Mouse (Mus musculus): ENCODE data around the gene Ankrd23.

Ankrd23 gene

DNA sequence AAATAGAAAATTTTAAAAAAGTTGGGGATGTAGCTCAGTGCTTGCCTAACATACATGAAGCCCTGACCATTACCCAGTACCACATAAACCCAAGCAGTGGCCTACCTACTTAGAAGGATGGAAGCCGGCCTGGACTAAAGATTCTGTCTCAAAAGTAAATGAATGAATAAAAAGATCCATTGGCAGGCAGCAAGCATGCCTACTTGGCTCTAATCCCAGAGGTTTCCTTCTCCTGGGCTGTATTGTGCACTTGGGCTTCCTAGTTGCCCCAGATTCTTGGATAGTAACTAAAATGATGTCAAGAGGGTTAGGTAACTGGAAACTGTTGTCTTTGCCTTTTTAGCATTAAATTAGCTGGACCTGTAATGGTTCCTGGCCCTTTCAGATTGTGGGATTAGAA is 23.4 kb downstream of the Ankrd23 start:
- DNase-seq (ENCODE audit: low read depth): peak; percentile 57

DNA sequence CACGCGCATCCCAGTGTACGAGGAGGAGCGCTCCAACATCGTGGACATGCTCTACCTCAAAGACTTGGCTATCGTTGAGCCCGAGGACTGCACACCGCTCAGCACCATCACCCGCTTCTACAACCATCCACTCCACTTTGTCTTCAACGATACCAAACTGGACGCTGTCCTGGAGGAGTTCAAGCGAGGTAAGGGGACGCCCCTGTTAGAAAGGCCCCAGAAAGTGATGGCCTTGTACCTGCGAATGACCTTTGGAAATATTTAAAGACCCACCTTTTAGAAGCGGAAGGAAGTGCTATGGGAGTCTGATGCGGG is 23.8 kb downstream of the Ankrd23 start:
- DNase-seq (ENCODE audit: low read depth): no peak

DNA sequence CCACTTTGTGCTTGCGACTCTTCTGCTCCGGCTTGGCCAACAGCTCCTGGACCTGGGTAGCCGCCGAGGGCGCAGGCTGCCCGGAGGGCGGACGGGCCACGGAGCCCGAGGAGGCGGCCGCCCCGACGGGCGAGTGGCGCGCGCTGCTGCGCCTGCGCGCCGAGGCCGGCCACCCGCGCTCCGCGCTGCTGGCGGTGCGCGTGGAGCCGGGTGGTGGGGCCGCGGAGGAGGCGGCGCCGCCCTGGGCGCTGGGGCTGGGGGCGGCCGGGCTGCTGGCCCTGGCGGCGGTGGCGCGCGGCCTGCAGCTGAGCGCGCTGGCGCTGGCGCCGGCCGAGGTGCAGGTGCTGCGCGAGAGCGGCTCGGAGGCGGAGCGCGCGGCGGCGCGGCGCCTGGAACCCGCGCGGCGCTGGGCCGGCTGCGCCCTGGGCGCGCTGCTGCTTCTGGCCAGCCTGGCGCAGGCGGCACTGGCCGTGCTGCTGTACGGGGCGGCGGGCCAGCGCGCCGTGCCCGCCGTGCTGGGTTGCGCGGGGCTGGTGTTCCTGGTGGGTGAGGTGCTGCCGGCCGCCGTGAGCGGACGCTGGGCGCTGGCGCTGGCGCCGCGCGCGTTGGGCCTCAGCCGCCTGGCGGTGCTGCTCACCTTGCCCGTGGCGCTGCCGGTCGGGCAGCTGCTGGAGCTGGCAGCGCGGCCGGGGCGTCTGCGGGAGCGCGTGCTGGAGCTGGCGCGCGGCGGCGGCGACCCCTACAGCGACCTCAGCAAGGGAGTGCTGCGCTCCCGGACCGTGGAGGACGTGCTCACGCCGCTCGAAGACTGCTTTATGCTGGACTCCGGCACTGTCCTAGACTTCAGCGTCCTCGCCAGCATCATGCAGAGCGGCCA is 24.4 kb downstream of the Ankrd23 start:
- peak; percentile 67 for DNase-seq (ENCODE audit: low read depth)

DNA sequence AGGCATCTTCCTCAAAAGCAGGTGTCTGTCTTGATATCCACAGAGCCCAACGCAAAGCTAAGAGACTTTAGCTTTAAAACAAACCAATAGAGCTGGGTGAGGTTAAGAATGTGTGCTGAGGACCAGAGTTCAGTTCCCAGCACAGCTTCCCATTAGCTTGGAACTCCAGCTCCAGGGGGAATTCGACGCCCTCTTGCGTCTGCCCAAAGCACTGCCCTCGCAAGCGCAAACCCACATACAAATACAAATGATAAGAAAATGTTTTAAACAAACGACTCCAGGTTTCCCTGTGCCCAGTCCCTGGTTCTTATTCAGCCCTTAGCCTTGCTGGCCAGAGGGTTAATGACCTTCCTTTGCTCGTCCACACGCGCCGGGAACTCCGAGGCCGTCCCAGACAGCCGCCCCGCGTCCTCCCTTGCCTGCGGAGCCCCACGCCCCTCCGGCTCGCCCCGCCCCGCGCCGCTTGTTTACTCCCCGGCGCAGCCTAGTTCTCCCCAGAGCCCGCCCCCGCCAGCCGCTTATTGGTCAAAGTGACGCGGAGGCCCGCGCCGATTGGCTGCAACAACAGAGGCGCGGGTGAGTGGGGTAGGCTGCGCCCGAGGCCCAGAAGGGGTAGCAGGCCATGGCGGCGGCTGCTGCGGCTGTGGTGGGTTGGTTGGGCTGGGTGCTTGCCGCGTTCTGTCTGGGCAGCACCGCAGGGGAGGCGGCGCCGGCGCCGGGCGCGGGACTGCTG is 25.2 kb downstream of the Ankrd23 start, which contains the start of gene Cnnm3:
Gene Cnnm3 (plus strand): TSS at position 579 of the 733 bp plus-strand sequence.
- DNase-seq (ENCODE audit: low read depth): peak; percentile 100

DNA sequence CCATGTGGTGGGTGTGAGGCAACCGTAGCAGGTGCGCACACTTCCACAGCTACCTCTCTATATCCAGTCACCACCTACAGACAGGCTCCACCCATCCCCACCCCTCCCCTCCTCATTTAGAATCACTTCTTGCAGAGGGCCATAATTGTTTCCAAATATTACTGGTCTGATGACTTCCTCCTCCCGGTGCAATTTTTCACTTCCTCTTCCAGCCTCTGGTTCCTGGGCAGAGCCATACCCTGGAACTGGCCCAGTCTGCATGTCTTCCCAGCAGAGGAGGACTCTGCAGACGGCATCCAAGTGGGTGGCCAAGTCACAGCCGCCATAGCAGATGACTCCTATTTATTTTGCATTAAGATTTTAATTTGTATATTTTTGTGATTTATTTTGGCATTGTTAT is 28.4 kb downstream of the Ankrd23 start:
- DNase-seq (ENCODE audit: low read depth): no peak

DNA sequence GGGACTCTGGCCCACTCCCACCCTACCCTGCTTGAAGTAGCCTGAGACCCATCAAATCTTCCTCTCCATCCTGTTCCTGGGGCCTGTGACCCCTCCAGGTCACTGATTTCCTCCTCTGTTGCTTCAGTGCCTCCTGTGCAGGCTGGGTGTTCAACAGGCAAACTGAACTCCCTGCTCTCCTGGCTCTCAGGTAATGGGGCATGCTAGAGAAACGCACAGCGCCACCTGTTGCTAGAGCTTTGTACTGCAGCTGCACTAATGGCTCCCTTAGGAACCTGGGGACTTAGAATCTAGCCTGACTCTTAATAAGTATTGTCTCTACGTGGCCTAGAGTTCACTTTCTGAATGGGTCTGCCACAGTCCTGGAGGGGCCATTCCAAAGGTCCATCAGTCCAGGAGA is 35.4 kb downstream of the Ankrd23 start:
- DNase-seq (ENCODE audit: low read depth): peak; percentile 84

DNA sequence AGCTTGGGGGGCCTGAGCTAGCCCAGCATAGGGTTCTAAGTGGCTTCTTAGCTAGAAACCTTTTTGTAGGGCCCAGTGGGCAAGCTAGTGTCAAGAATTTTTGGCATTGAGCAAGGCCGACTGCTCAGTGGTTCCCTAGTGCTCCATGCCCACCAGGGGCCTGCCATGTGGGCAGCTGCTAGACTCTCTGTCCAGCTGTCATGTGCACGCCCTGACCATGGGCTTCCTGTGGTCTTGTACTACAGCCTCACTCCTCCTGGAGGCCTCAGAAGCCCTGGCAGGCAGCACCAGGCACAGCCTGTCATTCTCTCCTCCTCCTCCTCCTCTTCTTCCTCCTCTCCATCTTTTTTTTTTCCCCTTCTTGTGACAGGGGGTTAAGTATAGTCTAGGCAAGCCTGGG is 39.4 kb downstream of the Ankrd23 start:
- no peak for DNase-seq (ENCODE audit: low read depth)

DNA sequence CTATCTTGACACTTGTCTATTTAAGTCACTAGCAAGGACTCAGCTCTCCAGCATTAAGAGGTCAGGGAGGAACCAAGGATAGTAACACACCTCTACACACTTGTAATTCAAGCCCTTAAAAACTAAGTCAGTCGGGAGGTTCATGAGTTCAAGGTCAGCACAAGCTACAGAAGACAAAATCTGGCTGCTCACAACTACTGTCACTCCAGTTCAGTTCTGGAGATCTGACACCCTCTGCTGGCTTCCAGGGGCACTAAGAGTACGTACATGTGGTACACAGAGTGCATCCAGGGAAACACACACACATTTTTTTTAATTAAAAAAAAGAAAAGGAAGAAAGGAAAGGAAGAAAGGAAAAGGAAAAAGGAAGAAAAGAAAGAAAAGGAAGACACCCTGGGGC is 40.0 kb downstream of the Ankrd23 start:
- peak; percentile 58 for DNase-seq (ENCODE audit: low read depth)

DNA sequence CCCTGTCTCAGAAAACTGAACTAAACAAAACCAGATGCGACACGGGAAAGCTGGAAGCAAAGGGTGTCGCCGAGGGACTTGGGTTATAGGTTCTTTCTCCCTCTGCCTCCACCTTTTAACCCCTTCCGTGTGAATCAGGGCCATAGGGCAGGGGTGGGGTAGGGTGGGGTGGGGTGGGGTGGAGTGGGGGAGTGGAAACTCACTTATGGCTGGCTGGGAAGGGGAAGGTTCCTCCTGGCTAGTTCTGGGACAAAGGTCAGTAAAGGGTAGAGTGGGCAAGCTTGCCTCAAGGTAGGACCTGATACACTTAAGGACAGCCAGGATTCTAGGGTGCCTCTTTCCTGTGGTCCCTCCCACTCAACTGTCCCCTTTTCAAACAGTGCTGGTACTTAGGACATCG is 43.4 kb downstream of the Ankrd23 start:
- no peak for DNase-seq (ENCODE audit: low read depth)

DNA sequence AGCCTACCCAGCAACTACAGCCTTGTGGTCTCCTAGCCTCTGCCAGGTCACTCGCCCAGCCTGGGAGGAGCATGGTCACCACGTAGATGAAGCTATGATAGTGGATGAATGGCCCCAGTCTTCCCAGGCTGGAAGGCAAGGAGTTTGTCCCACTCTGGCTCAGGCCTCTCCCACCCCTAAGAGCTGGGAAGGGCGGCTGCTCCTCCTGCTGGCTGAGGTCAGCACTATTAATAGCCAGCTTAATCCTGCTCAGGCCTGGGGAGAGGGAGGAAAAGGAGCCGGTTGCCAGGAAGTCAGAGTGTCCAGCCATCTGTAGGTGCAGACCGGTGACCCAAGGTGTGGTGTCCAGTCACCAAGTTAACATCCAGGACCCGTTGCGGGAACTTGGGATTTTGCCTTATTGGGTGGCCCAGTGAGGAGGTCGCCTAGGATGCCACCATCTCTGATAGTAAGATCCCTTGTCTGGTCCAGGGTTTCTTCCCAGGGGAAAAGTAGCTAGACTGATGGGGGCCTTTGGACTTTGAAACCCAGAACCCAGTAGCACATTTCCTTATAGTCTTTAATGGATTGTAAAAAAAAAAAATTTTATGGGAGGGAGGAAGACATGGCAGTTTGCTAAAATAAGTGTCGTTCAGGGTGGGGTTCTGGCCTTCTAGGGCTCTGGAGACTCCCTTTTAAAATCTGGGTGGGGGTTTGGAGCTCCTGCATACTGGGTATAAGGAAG is 44.1 kb downstream of the Ankrd23 start:
- peak; percentile 85 for DNase-seq (ENCODE audit: low read depth)

DNA sequence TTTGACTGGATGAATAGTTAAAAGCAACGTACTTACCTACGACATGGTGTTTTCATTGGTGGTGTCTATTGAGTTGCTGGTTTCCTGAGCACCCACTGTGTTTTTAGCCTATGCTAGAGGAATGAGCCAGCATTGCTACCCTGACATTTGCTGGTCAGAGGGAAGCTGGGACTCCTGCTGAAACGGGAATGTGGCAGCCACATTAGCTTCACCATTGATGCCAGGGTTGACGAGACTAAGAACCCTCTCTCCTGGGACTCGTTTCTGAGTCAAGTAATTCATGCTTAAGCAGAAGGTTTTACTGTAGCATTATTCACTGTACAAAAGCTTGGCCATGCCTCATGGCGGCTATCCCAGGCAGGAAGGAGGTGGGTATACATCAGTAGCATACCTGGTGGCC is 47.0 kb downstream of the Ankrd23 start:
- DNase-seq (ENCODE audit: low read depth): no peak

DNA sequence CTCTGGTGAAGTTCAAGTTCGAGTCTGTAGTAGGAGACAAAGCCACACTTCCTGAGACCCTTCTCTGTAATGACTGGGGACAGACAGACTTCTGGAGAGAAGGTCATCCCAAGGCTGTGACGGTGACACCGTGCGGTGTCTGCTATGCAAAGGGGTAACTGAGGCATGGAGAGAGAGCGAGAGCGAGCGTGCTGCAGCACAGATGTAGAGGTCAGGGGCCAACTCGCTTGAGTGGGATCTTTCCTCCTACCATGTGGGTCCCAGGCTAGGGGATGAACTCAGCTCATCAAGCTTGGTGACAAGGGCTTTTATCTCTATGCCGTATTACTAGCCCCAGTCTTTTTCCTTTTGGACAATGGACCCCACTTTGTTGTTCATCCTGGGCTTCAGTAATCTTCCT is 49.6 kb downstream of the Ankrd23 start:
- DNase-seq (ENCODE audit: low read depth): no peak

DNA sequence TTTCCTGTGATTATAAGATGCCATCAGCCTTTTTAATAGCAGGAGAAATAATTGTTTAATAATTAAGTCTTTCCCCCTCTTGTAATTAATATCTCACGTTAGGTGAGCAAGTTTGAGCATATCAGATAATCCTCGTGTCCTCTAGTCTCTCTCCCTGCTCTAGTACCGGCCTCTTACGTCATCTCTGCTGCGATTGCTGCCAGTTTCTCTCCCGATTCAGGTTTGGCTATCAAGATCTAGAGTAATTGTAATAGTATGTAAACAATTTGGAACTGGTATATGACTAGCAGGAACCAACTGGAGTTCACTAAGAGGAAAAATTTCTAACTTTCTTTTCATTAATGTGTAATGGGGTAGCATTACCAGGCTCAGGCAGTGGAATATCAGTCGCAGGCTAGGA is 51.6 kb downstream of the Ankrd23 start:
- DNase-seq (ENCODE audit: low read depth): peak; percentile 79

DNA sequence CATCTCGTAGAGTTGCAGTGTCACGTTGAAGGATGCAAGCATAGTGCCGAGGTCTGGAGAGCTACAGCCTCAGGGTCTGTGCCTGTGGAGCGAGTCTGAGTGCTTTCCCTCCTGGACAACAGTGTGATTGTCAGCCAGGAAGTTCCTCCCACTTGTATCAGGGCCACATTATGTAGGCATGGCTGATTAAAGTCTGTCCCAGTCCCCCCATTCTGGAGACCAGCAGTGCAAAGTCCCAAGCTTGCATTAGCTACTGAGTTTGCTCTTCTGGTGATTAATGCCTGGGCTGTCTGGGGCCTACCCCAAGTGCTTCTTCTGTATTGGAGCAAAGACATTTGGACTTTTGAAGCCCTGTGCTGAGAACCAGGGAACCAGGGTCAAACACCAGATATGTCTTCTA is 52.9 kb downstream of the Ankrd23 start:
- no peak for DNase-seq (ENCODE audit: low read depth)
